Mouse (Mus musculus) olfactory bulb, adult 2 months (tissue): Measurements from ENCODE around the gene Efhd2. TPM values are rescaled to one million over a fixed set of nuclear protein-coding genes. Genes with fewer than 3 reads are reported as not detected.

Experiments used
- H3K27ac ChIP-seq: fragments of 200-500 bp; 2 replicates; pipeline ENCODE4 v1.5.1; 2012; ENCODE audit warnings: low read depth, low read length; ENCODE audit not compliant: insufficient read depth
- H3K4me1 ChIP-seq: fragments of 200-500 bp; 2 replicates; pipeline ENCODE4 v1.6.1; 2012; ENCODE audit warnings: low read length; ENCODE audit not compliant: control insufficient read depth, insufficient read depth
- H3K4me3 ChIP-seq: fragments of 200-500 bp; 2 replicates; pipeline ENCODE4 v1.5.1; 2012; ENCODE audit warnings: mild to moderate bottlenecking, low read depth, low read length, moderate library complexity; ENCODE audit not compliant: insufficient read depth
- CTCF ChIP-seq: fragments of 200-500 bp; IDR thresholded peaks from 2 replicates; pipeline ENCODE4 v1.5.1; 2012; ENCODE audit warnings: low read depth, mild to moderate bottlenecking, low read length, moderate library complexity; ENCODE audit not compliant: insufficient read depth
- POLR2A ChIP-seq: fragments of 200-500 bp; IDR thresholded peaks from 2 replicates; pipeline ENCODE4 v1.6.1; 2012; ENCODE audit warnings: mild to moderate bottlenecking, low read depth, low read length, moderate library complexity; ENCODE audit not compliant: insufficient read depth
- WGBS: fragments of 180-500 bp; shearing (Covaris S2); methylation state at CpG from one replicate; pipeline ENCODE4 v1.1.7; 2018; 5-methylcytosine and 5-hydroxymethylcytosine counted together
- polyA plus RNA-seq: library from polyadenylated mRNA; stranded (reverse); fragments of >200 nt; gene quantifications from 2 replicates; pipeline ENCODE4 v1.2.4, GENCODE M21; 2012; ENCODE audit warnings: low replicate concordance; ENCODE audit not compliant: missing spikeins, insufficient read depth, insufficient read length

Gene Efhd2
- polyA plus RNA-seq, 1 experiment: not detected

DNA sequence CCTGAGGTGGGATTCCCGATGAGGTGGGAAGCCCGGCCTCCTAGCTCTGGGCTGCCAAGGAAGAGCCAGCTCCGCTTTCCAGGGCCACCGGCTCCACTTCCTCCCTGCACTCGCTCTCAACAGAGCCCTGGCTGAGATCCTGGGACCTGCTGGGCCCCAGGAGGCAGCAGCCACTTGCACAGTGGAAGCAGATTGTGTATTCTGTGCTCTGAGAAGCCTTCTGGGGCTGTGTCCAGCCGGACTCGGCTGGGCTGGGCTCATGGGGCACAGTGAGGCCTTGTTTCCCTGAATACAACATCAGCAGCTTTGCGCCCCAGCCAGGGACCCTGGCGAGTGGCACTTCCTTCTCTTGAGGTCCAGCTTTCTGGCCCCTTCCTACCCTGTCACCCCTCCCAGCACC is 2.8 kb downstream of the Efhd2 start:
- Histone ChIP-seq H3K27ac (peak overlapping the region; percentile 61), H3K4me3 (peak overlapping the region; percentile 87), H3K4me1 (peaks cover 70% of the 10 kb centered on the region)
- no peak for TF ChIP-seq CTCF
- TF ChIP-seq POLR2A: no peak
- 53% methylated on average over 9 of the region's 9 CpGs for WGBS

GRCm38 (mm10) chr4:141871333-141871725 is 3.4 kb downstream of the Efhd2 start:
- Histone ChIP-seq H3K4me3 (peak overlapping the region; percentile 87; the same call in 1 of the 2 replicates), H3K4me1 (peaks cover 76% of the 10 kb centered on the region), H3K27ac (peak overlapping the region; percentile 61)
- TF ChIP-seq POLR2A: no peak
- no peak for TF ChIP-seq CTCF
- 71% methylated on average over 3 of the region's 3 CpGs for WGBS

DNA sequence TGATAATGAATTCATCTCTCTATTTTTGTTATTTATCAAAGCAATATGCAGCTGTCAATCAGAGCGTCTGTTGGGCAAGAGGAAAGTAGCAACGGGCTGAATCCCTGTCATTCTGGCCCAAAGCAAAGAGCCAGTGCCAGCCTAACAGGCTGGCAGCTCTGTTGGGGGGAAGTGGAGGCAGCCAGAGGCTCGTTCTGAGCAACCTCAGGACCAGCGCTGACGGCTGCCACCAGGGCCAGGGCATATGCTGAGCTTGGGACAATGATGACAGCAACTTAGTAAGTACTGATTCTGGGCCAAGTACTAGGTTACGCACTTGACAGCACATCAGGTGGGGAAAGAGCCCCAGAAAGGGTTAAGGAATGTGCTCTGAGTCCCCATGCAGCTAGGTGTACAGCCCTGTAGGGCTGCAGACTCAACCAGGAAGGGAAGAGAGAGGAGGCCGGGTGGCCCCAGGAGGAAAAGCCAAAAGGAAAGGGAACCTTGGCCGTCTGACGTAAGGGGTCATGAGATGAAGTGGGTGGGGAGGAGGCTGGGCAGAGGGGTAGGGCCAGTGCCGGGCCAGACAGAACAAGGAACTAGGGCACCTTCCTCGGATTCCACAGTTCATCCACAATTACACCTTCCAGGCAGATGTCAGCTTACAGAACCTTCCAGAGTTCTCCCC is 3.9 kb downstream of the Efhd2 start:
- Histone ChIP-seq H3K4me1 (peaks cover 76% of the 10 kb centered on the region), H3K27ac (peak overlapping the region; percentile 46; the same call in 1 of the 2 replicates), H3K4me3 (no peak overlapping the region)
- WGBS: 56% methylated on average over 11 of the region's 11 CpGs
- TF ChIP-seq CTCF: no peak
- TF ChIP-seq POLR2A: no peak

DNA sequence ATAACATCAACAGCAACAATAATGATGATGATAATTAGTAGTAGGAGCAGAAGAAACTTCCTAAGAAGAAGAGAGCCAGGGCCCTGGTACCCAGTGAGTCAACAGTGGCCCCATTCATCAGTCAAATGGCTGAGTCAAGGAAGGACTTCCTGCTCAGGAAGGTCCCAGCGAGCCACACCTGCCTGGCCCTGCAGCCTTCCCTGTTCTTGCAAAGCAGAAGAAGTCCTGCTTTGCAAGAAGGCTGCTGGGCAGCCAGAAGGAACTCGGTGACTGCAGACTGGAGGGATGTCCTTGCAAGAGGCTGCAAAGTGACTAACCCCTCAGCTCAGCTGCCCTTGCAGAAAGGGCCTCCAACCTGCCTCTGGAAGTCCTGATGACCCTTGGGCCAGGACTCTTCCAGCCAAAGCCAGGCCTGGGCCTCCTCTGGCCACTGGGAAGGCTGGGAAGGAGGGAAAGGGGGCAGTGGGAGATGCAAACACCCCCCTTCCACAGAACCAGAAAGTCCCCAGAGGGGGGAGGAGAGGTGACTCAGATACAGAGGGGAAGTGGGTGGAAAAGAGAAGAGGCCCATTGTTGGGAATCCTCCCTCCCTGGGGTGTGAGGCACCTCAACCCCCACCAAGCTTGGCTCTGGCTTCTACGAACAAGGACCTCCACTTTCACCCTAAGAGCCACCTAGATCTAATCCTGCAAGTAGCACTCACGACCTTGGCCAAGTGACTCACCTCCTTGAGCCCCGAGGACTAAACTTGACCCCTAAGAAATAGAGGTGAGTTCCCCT is 5.1 kb downstream of the Efhd2 start:
- Histone ChIP-seq H3K4me1 (peaks cover 69% of the 10 kb centered on the region), H3K27ac (peak overlapping the region; percentile 84), H3K4me3 (no peak overlapping the region)
- TF ChIP-seq CTCF: no peak
- TF ChIP-seq POLR2A: no peak
- WGBS: 48% methylated on average over 5 of the region's 5 CpGs

GRCm38 (mm10) chr4:141868051-141868450 is 6.7 kb downstream of the Efhd2 start:
- no peak overlapping the region for H3K4me3 ChIP-seq
- peak overlapping the region; percentile 60 for H3K27ac ChIP-seq
- WGBS: 48% methylated on average over 10 of the region's 10 CpGs
- H3K4me1 ChIP-seq: peaks cover 73% of the 10 kb centered on the region
- no peak for TF ChIP-seq CTCF
- TF ChIP-seq POLR2A: no peak

DNA sequence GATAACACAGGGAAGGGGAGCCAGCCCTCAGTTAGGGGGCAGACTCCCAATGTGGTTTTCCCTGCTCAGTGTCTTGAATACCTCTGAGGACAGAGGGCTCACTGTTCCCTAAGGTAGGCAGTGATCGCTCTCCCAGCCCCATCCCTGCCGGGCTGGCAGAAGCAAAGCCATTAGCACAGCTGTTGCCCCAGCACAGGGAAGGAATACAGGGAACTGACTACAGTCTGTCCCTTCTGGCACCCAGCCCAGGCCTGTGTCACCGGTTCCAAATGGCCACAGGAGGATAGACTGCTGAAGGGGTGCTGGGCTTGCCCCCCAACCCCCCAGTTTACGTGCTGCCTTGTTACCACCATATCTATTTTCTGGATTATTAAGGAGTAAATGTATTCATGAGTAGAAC is 7.2 kb downstream of the Efhd2 start:
- no peak for TF ChIP-seq POLR2A
- no peak for TF ChIP-seq CTCF
- peaks cover 71% of the 10 kb centered on the region for H3K4me1 ChIP-seq
- no peak overlapping the region for H3K4me3 ChIP-seq
- H3K27ac ChIP-seq: peak overlapping the region; percentile 60
- 20% methylated on average over 4 of the region's 4 CpGs for WGBS

GRCm38 (mm10) chr4:141866933-141867490 is 7.7 kb downstream of the Efhd2 start:
- Histone ChIP-seq H3K4me1 (peaks cover 68% of the 10 kb centered on the region), H3K4me3 (no peak overlapping the region), H3K27ac (peak overlapping the region; percentile 60; the same call in 1 of the 2 replicates)
- WGBS: 22% methylated on average over 10 of the region's 10 CpGs
- no peak for TF ChIP-seq POLR2A
- no peak for TF ChIP-seq CTCF

DNA sequence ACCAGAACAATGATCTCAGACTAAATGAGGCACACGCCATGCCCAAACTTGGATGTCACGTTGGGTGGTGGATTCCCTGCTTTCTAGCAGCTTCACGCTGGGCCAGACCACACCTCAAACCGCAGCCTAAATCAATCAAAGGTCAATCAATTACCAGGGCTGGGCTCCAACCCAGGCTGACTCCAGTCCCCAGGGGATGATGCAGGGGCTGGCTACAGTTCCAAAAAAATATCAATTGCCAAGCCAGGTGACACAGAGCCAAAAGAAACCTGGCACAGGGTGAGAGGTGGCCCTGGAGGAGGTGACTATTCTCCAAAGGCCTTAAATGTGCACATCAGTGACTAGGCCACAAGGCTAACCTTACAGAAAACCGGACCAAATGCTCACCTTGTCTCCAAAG is 9.1 kb downstream of the Efhd2 start:
- Histone ChIP-seq H3K4me1 (peaks cover 57% of the 10 kb centered on the region), H3K27ac (no peak overlapping the region), H3K4me3 (no peak overlapping the region)
- 83% methylated on average over 5 of the region's 5 CpGs for WGBS
- no peak for TF ChIP-seq POLR2A
- TF ChIP-seq CTCF: no peak

GRCm38 (mm10) chr4:141865006-141865405 is 9.7 kb downstream of the Efhd2 start:
- TF ChIP-seq POLR2A (no peak), CTCF (no peak)
- 87% methylated on average over 5 of the region's 5 CpGs for WGBS
- peaks cover 51% of the 10 kb centered on the region for H3K4me1 ChIP-seq
- H3K4me3 ChIP-seq: no peak overlapping the region
- no peak overlapping the region for H3K27ac ChIP-seq
